Mouse (Mus musculus): ENCODE data around the gene Ces1g. TPM values are rescaled to one million over a fixed set of nuclear protein-coding genes. Genes with fewer than 3 reads are reported as not detected.

Ces1g gene
- polyA plus RNA-seq, 1 experiment from 2014 or later = 0.14 TPM

DNA sequence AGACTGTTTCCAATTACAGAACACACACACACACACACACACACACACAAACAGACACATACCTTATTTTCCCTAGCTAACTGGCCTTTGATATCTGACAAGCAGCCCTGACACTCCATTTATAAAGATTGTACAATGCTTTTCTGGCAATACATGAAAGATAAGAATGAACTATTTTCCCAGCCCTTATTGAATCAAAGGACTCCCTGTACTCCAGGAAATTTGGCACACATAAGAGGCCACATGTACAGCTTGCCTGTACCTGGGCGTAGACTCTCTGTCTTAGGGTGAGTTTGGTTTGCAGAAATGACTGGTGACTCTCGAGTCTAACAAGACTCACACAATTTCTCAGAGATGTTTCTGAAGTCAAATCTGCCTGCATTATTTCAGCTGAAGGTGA is 53.2 kb downstream of the Ces1g start:
- Histone ChIP-seq H3K4me1 (ENCODE audit: control insufficient read depth, insufficient read depth, low read length) (no peaks in the 10 kb centered on the region), H3K27me3 (ENCODE audit: control insufficient read depth, insufficient read depth, low read length) (no peaks in the 10 kb centered on the region), H3K36me3 (ENCODE audit: control insufficient read depth, insufficient read depth, low read length) (no peaks in the 10 kb centered on the region), H3K4me3 (replicated peaks; ENCODE audit: low read length) (no peak overlapping the region), H3K9me3 (replicated peaks; ENCODE audit: control insufficient read depth, low read length) (no peaks in the 10 kb centered on the region), H3K27ac (ENCODE audit: low read length) (no peak overlapping the region), H3K9ac (ENCODE audit: low read length) (no peak overlapping the region), H3K4me2 (ENCODE audit: low read depth, low read length) (no peak overlapping the region)
- WGBS = 70% methylated on average over 2 of the region's 2 CpGs
- no peak for ATAC-seq (ENCODE audit: insufficient read depth, low FRiP score)

DNA sequence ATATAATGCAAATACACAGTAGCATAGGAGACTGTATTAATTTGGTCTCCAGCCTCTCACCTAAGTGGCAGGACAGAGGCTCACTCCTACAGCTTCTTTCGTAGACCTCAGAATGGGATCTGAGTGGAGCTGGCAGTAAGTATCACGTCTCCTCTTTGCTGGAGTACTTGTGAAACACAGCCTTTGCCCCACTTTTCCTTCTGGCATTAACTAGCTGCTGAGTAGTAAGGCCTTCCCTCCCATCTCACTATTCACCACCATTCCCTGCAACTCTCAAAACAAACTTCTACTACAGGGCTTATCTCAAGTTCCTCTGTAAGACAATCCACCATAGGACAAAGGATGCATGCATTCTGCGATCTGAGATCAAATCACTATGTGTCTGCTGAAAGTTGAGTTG is 54.8 kb downstream of the Ces1g start:
- H3K4me2 ChIP-seq (ENCODE audit: low read depth, low read length) = no peak overlapping the region
- H3K27me3 ChIP-seq (ENCODE audit: control insufficient read depth, insufficient read depth, low read length) = no peaks in the 10 kb centered on the region
- no peaks in the 10 kb centered on the region for H3K36me3 ChIP-seq (ENCODE audit: control insufficient read depth, insufficient read depth, low read length)
- no peak overlapping the region for H3K4me3 ChIP-seq (replicated peaks; ENCODE audit: low read length)
- H3K27ac ChIP-seq (ENCODE audit: low read length) = no peak overlapping the region
- no peak for ATAC-seq (ENCODE audit: insufficient read depth, low FRiP score)
- H3K4me1 ChIP-seq (ENCODE audit: control insufficient read depth, insufficient read depth, low read length) = no peaks in the 10 kb centered on the region
- H3K9ac ChIP-seq (ENCODE audit: low read length) = no peak overlapping the region
- WGBS = 74% methylated on average over 3 of the region's 3 CpGs
- no peaks in the 10 kb centered on the region for H3K9me3 ChIP-seq (replicated peaks; ENCODE audit: control insufficient read depth, low read length)

DNA sequence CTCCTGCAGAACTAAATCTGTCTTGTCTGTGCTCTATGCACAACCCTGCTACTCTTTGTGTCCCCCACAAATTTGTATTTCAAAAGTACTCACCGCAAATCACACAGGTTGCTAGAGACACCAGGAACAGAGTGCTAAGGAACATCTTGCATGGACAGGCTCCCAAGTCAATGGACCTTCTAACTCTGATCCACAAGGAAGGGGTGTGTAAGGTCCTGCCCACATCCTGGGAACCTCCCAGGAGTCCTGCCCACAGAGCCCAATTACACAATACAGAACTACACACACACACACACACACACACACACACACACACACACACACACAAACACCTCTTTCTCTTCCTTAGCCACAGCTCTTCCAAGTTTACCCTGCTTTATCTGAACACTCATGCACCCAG is 57.6 kb downstream of the Ces1g start, which contains the start of gene Ces1f:
Gene Ces1f, minus strand, starts transcription at position 192 of the 400 bp plus-strand sequence.
- WGBS = 97% methylated on average over 1 of the region's 1 CpGs

DNA sequence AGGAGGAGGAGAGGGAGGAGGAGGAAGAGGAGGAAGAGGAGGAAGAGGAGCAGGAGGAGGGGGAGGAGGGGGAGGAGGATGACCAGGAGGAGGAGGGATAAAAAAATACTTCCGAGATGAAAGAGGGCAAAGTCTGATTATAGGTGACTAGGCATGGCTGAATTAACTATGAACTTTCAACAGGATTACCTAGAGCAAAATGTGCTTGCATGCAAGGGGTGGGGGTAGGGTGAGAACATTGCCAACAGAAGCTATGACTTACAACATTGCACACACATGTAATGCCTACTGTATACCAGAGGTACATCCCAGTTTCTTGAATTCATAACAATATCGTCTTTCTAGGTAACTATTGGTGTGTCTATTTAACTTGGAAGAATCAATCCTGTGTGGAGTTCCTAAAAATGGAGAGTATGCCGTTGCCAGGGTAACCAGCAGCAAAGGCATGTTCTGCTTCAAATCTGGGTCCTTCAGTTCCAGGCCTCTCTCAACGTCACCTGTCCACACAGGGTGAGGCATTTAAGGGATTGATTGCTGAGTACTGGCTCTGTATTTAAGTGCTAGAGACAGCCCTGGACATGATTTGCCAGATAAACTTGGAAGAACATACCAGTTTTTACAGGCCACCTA is 58.8 kb downstream of the Ces1g start:
- no peak for ATAC-seq (ENCODE audit: insufficient read depth, low FRiP score)
- H3K9ac ChIP-seq (ENCODE audit: low read length) = no peak overlapping the region
- H3K4me1 ChIP-seq (ENCODE audit: control insufficient read depth, insufficient read depth, low read length) = no peaks in the 10 kb centered on the region
- 63% methylated on average over 4 of the region's 4 CpGs for WGBS
- no peaks in the 10 kb centered on the region for H3K27me3 ChIP-seq (ENCODE audit: control insufficient read depth, insufficient read depth, low read length)
- no peak overlapping the region for H3K4me2 ChIP-seq (ENCODE audit: low read depth, low read length)
- no peak overlapping the region for H3K27ac ChIP-seq (ENCODE audit: low read length)
- no peak overlapping the region for H3K4me3 ChIP-seq (replicated peaks; ENCODE audit: low read length)
- H3K36me3 ChIP-seq (ENCODE audit: control insufficient read depth, insufficient read depth, low read length) = no peaks in the 10 kb centered on the region
- H3K9me3 ChIP-seq (replicated peaks; ENCODE audit: control insufficient read depth, low read length) = no peaks in the 10 kb centered on the region

More for the DNA sequence above, 57.6 kb downstream of the Ces1g start, which contains the start of gene Ces1f:
- Histone ChIP-seq H3K4me1 (ENCODE audit: control insufficient read depth, insufficient read depth, low read length) (no peaks in the 10 kb centered on the region), H3K4me3 (replicated peaks; ENCODE audit: low read length) (no peak within 1 kb of the TSS), H3K4me2 (ENCODE audit: low read depth, low read length) (no peak within 1 kb of the TSS), H3K27me3 (ENCODE audit: control insufficient read depth, insufficient read depth, low read length) (no peaks in the 10 kb centered on the region), H3K36me3 (ENCODE audit: control insufficient read depth, insufficient read depth, low read length) (no peaks in the 10 kb centered on the region), H3K9ac (ENCODE audit: low read length) (no peak within 1 kb of the TSS), H3K9me3 (replicated peaks; ENCODE audit: control insufficient read depth, low read length) (no peaks in the 10 kb centered on the region), H3K27ac (ENCODE audit: low read length) (no peak within 1 kb of the TSS)
- ATAC-seq (ENCODE audit: insufficient read depth, low FRiP score) = no peak

DNA sequence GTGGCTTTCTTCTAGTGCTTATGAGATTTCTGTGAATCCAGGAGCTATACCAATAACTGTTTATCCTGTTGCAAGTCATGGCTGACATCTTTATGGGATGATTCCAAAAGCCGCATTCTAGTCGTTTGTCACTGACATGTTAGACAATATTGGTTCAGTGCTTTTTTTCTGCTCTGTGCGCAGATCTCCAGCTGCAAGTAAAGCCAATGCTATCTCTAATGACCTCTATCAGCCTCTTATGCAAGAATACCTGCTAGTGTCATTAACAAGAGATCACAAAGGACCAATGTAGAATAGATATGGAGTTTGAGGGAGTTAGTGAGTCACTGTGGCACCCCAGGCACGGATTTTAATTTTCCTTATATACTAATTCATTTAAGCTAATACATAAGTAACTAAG is 62.5 kb downstream of the Ces1g start:
- Histone ChIP-seq H3K4me1 (ENCODE audit: control insufficient read depth, insufficient read depth, low read length) (no peaks in the 10 kb centered on the region), H3K4me3 (replicated peaks; ENCODE audit: low read length) (no peak overlapping the region), H3K4me2 (ENCODE audit: low read depth, low read length) (no peak overlapping the region), H3K9ac (ENCODE audit: low read length) (no peak overlapping the region), H3K27me3 (ENCODE audit: control insufficient read depth, insufficient read depth, low read length) (no peaks in the 10 kb centered on the region), H3K27ac (ENCODE audit: low read length) (no peak overlapping the region), H3K9me3 (replicated peaks; ENCODE audit: control insufficient read depth, low read length) (no peaks in the 10 kb centered on the region), H3K36me3 (ENCODE audit: control insufficient read depth, insufficient read depth, low read length) (no peaks in the 10 kb centered on the region)
- 78% methylated on average over 4 of the region's 4 CpGs for WGBS
- ATAC-seq (ENCODE audit: insufficient read depth, low FRiP score) = no peak

DNA sequence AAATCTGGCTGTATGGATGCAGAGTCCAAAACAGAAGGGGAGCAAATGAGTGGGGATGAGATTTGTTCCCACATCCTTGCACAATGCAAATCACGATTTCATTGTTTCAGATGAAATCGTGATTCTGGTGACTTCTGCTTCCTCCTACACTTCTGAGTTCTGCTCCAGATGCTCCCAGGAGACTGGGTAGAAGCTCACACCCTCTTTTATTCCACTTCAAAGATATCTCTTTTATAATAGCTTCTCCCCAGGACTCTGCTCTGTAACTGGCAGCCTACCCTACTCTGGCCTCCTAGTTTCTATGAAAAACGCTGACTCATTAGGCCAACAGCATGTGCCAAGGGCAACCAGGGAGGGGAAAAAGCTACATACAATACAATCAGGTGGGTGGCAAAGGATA is 63.8 kb downstream of the Ces1g start:
- ATAC-seq (ENCODE audit: insufficient read depth, low FRiP score) = no peak
- H3K36me3 ChIP-seq (ENCODE audit: control insufficient read depth, insufficient read depth, low read length) = no peaks in the 10 kb centered on the region
- H3K4me3 ChIP-seq (replicated peaks; ENCODE audit: low read length) = no peak overlapping the region
- no peak overlapping the region for H3K4me2 ChIP-seq (ENCODE audit: low read depth, low read length)
- no peaks in the 10 kb centered on the region for H3K9me3 ChIP-seq (replicated peaks; ENCODE audit: control insufficient read depth, low read length)
- WGBS = 80% methylated on average over 3 of the region's 3 CpGs
- no peaks in the 10 kb centered on the region for H3K27me3 ChIP-seq (ENCODE audit: control insufficient read depth, insufficient read depth, low read length)
- no peaks in the 10 kb centered on the region for H3K4me1 ChIP-seq (ENCODE audit: control insufficient read depth, insufficient read depth, low read length)
- H3K27ac ChIP-seq (ENCODE audit: low read length) = no peak overlapping the region
- no peak overlapping the region for H3K9ac ChIP-seq (ENCODE audit: low read length)

DNA sequence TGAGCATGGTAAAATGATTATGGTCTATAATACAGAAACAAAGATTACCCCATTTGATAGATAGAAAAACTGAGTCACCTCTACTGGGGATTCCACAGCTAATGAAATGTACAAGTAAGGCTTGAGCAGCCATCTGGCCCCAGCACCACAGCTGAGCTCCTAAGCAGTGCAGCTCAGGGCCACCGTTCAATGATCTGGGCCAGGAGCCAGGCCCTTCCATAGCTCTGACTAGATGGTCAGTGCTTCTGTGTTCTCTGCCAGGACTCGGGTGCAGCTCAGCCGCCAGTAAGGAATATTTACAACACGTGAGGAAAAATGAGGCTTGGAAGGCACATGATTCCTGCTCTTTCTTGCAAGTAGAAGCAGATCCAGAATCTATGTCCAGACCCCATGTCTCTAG is 64.4 kb downstream of the Ces1g start:
- no peak overlapping the region for H3K9ac ChIP-seq (ENCODE audit: low read length)

DNA sequence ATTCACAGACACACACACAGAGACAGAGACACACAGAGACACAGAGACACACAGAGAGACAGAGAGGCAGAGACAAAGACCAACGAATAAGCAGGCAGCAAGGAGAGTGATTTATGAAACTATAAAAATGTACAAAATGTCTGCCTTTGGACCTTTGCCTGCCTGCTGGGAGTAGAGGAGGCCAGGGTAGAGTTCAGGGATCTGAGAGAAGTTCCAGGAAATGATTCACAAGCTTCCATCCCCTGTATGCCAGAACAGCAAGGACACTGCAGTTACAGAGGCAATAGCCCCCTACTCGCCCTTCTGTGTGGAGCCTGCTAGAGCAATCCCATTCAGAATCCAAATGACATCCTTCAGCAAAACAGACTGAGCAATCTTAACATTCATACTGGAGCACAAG is 75.7 kb downstream of the Ces1g start:
- WGBS = 47% methylated on average over 2 of the region's 2 CpGs
- no peaks in the 10 kb centered on the region for H3K27me3 ChIP-seq (ENCODE audit: control insufficient read depth, insufficient read depth, low read length)
- H3K4me1 ChIP-seq (ENCODE audit: control insufficient read depth, insufficient read depth, low read length) = no peaks in the 10 kb centered on the region
- no peaks in the 10 kb centered on the region for H3K36me3 ChIP-seq (ENCODE audit: control insufficient read depth, insufficient read depth, low read length)
- no peak overlapping the region for H3K9ac ChIP-seq (ENCODE audit: low read length)
- no peak overlapping the region for H3K4me3 ChIP-seq (replicated peaks; ENCODE audit: low read length)
- H3K27ac ChIP-seq (ENCODE audit: low read length) = no peak overlapping the region
- H3K4me2 ChIP-seq (ENCODE audit: low read depth, low read length) = no peak overlapping the region
- H3K9me3 ChIP-seq (replicated peaks; ENCODE audit: control insufficient read depth, low read length) = no peaks in the 10 kb centered on the region
- no peak for ATAC-seq (ENCODE audit: insufficient read depth, low FRiP score)

More for the DNA sequence above, 64.4 kb downstream of the Ces1g start:
- Histone ChIP-seq H3K4me2 (ENCODE audit: low read depth, low read length) (no peak overlapping the region), H3K36me3 (ENCODE audit: control insufficient read depth, insufficient read depth, low read length) (no peaks in the 10 kb centered on the region), H3K27ac (ENCODE audit: low read length) (no peak overlapping the region), H3K4me3 (replicated peaks; ENCODE audit: low read length) (no peak overlapping the region), H3K27me3 (ENCODE audit: control insufficient read depth, insufficient read depth, low read length) (no peaks in the 10 kb centered on the region), H3K9me3 (replicated peaks; ENCODE audit: control insufficient read depth, low read length) (no peaks in the 10 kb centered on the region), H3K4me1 (ENCODE audit: control insufficient read depth, insufficient read depth, low read length) (no peaks in the 10 kb centered on the region)
- 79% methylated on average over 4 of the region's 4 CpGs for WGBS
- no peak for ATAC-seq (ENCODE audit: insufficient read depth, low FRiP score)

DNA sequence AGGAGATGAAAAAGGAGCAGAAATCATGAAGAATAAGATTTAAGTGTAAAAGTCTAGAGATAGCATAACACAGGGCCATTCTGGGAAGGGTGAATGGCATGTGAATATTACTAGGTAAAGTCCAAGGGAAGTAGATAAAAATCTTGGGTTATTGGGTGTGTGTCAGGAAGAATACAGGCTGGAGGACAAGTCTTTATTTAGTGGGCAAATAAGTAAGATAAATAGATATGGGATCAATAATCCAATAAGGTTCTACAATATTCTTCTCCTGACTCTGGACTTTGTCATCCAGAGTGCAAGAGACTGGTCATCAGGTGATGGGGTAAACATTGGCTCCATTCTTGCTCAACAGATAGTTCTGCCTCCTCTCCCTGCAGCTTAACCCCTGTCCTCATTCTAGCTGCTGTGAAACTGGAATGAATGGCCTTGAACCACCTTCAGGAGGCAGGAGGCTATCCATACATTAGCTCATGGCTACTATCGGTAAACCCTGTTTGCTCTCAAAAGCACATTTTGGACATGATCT is 84.6 kb downstream of the Ces1g start:
- WGBS = 91% methylated on average over 1 of the region's 1 CpGs
- no peaks in the 10 kb centered on the region for H3K9me3 ChIP-seq (replicated peaks; ENCODE audit: control insufficient read depth, low read length)
- no peak overlapping the region for H3K4me2 ChIP-seq (ENCODE audit: low read depth, low read length)
- no peak overlapping the region for H3K9ac ChIP-seq (ENCODE audit: low read length)
- H3K27ac ChIP-seq (ENCODE audit: low read length) = no peak overlapping the region
- H3K4me1 ChIP-seq (ENCODE audit: control insufficient read depth, insufficient read depth, low read length) = no peaks in the 10 kb centered on the region
- no peak overlapping the region for H3K4me3 ChIP-seq (replicated peaks; ENCODE audit: low read length)
- no peak for ATAC-seq (ENCODE audit: insufficient read depth, low FRiP score)
- H3K27me3 ChIP-seq (ENCODE audit: control insufficient read depth, insufficient read depth, low read length) = no peaks in the 10 kb centered on the region
- no peaks in the 10 kb centered on the region for H3K36me3 ChIP-seq (ENCODE audit: control insufficient read depth, insufficient read depth, low read length)
